Mouse (Mus musculus): ENCODE results near the gene Ptch2. TPM values are rescaled to one million over a fixed set of nuclear protein-coding genes. Genes with fewer than 3 reads are reported as not detected.
A peak's percentile ranks its signal among the peaks of the same experiment; 100 is the strongest.

Gene Ptch2
- polyA plus RNA-seq, 1 experiment from 2014 or later, result 2.7 TPM

GRCm38 (mm10) chr4:117070624-117071023 lies 25.3 kb upstream of the Ptch2 start:
- no peak overlapping the region for H3K4me2 ChIP-seq
- no peaks in the 10 kb centered on the region for H3K4me1 ChIP-seq (replicated peaks)
- no peaks in the 10 kb centered on the region for H3K9me3 ChIP-seq (replicated peaks)
- H3K9ac ChIP-seq, result no peak overlapping the region
- no peak overlapping the region for H3K27ac ChIP-seq (ENCODE audit: poor library complexity, severe bottlenecking)
- 61% methylated on average over 4 of the region's 4 CpGs for WGBS
- H3K27me3 ChIP-seq (replicated peaks), result no peaks in the 10 kb centered on the region
- peaks cover 75% of the 10 kb centered on the region for H3K36me3 ChIP-seq
- no peak overlapping the region for H3K4me3 ChIP-seq
- ATAC-seq (ENCODE audit: insufficient number of reproducible peaks, low FRiP score), result no peak; the same call in 1 of the 2 replicates

GRCm38 (mm10) chr4:117071183-117071582 lies 24.7 kb upstream of the Ptch2 start:
- Histone ChIP-seq H3K4me1 (replicated peaks) (no peaks in the 10 kb centered on the region), H3K27me3 (replicated peaks) (no peaks in the 10 kb centered on the region), H3K9me3 (replicated peaks) (no peaks in the 10 kb centered on the region), H3K9ac (no peak overlapping the region), H3K36me3 (peaks cover 72% of the 10 kb centered on the region), H3K4me2 (no peak overlapping the region), H3K27ac (ENCODE audit: poor library complexity, severe bottlenecking) (no peak overlapping the region), H3K4me3 (no peak overlapping the region)
- ATAC-seq (ENCODE audit: insufficient number of reproducible peaks, low FRiP score), result no peak
- WGBS, result 85% methylated on average over 5 of the region's 5 CpGs

GRCm38 (mm10) chr4:117087948-117088640 lies 7.8 kb upstream of the Ptch2 start:
- H3K9me3 ChIP-seq (replicated peaks), result no peaks in the 10 kb centered on the region
- no peak overlapping the region for H3K9ac ChIP-seq
- H3K4me1 ChIP-seq (replicated peaks), result no peaks in the 10 kb centered on the region
- peaks cover 12% of the 10 kb centered on the region for H3K36me3 ChIP-seq
- no peak overlapping the region for H3K27ac ChIP-seq (ENCODE audit: poor library complexity, severe bottlenecking)
- no peaks in the 10 kb centered on the region for H3K27me3 ChIP-seq (replicated peaks)
- 78% methylated on average over 7 of the region's 7 CpGs for WGBS
- no peak overlapping the region for H3K4me3 ChIP-seq
- ATAC-seq (ENCODE audit: insufficient number of reproducible peaks, low FRiP score), result no peak
- H3K4me2 ChIP-seq, result no peak overlapping the region

DNA sequence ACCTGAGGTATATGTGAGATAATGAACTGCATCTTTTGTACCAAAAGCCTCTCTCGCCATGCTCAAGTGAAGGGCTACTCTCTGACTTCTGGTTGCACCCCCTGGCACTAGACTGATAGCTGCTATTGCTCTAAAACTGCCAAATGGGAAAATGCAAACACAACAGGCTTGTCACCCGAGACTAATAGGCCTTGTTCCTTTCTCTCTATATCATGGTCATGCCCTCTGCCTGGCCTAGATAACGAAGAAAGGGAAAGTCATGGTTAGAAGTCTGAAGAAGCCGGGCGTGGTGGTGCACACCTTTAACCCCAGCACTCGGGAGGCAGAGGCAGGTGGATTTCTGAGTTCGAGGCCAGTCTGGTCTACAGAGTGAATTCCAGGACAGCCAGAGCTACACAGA lies 5.3 kb upstream of the Ptch2 start:
- Histone ChIP-seq H3K27ac (ENCODE audit: poor library complexity, severe bottlenecking) (no peak overlapping the region), H3K4me2 (no peak overlapping the region), H3K27me3 (replicated peaks) (no peaks in the 10 kb centered on the region), H3K9ac (no peak overlapping the region), H3K9me3 (replicated peaks) (no peaks in the 10 kb centered on the region), H3K4me1 (replicated peaks) (peaks cover under 1% of the 10 kb centered on the region), H3K36me3 (peaks cover 6% of the 10 kb centered on the region), H3K4me3 (no peak overlapping the region)
- WGBS, result 70% methylated on average over 7 of the region's 7 CpGs
- ATAC-seq (ENCODE audit: insufficient number of reproducible peaks, low FRiP score), result no peak; the same call in 1 of the 2 replicates

DNA sequence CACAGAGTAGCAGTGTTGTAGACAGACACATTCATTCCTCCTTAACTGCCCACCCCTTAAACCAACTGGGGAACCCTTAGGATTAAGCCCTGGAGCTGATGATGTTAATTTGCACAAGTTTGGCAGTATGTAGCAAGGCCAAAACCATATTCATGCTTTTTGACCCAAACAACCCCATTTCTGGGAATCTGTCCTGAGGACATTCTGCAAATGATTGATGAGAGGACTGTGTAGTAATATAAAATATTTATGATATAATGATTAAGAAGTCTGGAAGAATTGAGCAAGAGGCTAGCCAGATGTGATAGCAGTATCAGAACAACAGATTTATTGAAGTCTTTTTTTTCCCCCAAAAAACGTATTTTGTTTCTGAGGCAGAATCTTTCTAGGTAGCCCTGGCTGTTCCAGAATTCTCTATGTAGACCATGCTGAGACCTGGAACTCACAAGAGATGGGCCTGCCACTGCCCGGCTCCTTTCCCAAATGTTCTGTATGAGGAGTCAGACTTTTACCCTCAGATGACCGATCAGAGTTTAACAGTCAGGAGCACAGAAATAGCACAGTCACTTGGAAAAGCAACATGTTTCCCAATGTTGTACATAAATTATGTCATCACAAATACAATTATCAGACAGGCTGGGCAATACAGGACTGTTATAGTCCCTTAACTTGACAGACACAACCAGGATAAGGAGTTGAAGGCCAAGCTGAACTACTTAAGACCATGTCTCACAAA lies 1.1 kb upstream of the Ptch2 start:
- Histone ChIP-seq H3K27me3 (replicated peaks) (no peaks in the 10 kb centered on the region), H3K4me1 (replicated peaks) (peaks cover 21% of the 10 kb centered on the region), H3K27ac (ENCODE audit: poor library complexity, severe bottlenecking) (no peak overlapping the region), H3K4me3 (no peak overlapping the region), H3K9ac (no peak overlapping the region), H3K4me2 (no peak overlapping the region), H3K36me3 (no peaks in the 10 kb centered on the region), H3K9me3 (replicated peaks) (no peaks in the 10 kb centered on the region)
- no peak for ATAC-seq (ENCODE audit: insufficient number of reproducible peaks, low FRiP score)
- WGBS, result 81% methylated on average over 3 of the region's 3 CpGs

DNA sequence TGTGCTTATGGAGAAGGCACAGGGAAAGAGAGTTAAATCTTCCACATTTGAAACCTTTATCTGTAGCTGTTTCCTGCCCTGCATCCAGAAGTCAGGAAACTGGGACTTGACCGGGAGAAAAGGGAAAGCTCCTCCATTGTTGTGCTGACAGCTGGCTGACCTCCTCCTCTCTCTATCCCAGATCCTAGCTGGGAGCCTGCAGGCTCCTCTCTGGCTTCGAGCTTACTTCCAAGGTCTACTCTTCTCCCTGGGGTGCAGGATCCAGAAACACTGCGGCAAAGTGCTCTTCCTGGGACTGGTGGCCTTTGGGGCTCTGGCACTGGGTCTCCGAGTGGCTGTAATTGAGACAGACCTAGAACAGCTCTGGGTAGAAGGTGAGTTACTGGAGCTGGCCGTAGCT lies 791 bp downstream of the Ptch2 start:
- H3K4me2 ChIP-seq, result peak overlapping the region; percentile 95
- H3K9ac ChIP-seq, result peak overlapping the region; percentile 66
- peaks cover 21% of the 10 kb centered on the region for H3K4me1 ChIP-seq (replicated peaks)
- no peaks in the 10 kb centered on the region for H3K9me3 ChIP-seq (replicated peaks)
- peak; percentile 40; the same call in 1 of the 2 replicates for ATAC-seq (ENCODE audit: insufficient number of reproducible peaks, low FRiP score)
- WGBS, result 19% methylated on average over 5 of the region's 5 CpGs
- H3K27ac ChIP-seq (ENCODE audit: poor library complexity, severe bottlenecking), result peak overlapping the region; percentile 80
- no peaks in the 10 kb centered on the region for H3K36me3 ChIP-seq
- H3K27me3 ChIP-seq (replicated peaks), result no peaks in the 10 kb centered on the region
- H3K4me3 ChIP-seq, result peak overlapping the region; percentile 61

DNA sequence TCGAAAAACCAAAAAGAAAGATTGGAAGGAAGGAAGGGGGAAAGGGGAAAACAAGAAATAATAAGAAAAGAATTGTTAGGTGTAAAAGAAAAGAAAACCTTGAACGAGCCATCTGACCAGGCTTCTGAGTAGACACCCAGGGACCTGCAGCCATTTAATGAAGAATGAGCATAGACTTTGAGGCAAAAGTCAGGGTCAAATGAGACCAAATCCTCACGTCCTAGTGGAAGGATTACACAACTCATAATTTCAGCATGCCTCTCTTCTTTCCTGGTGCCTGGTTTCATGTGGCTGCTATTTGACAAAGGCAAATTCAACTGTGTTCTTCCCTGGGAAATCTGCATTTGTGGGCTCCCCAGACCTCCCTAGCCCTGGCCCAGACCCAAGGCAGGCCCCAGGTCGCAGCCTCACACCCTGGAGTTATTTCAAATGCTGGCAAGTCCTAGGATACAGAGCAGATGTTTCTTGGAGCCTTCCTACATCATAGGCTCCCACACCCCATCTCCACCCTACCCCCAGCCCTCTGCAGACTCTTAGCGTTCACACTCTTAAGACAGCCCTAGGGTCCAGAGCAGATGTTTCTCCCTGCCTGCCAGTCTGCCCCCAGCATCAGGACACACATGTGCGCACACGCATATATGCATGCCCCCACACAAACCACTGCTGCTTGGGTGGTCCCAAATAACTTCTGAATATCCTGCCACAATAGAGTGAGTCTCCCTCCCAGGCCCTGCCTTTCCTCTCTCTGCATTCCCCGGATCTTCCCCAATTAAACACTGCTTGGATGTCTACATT lies 2.3 kb downstream of the Ptch2 start:
- Histone ChIP-seq H3K9me3 (replicated peaks) (no peaks in the 10 kb centered on the region), H3K4me3 (no peak overlapping the region), H3K9ac (no peak overlapping the region), H3K27me3 (replicated peaks) (no peaks in the 10 kb centered on the region), H3K4me2 (peak overlapping the region; percentile 95), H3K36me3 (no peaks in the 10 kb centered on the region), H3K4me1 (replicated peaks) (peaks cover 21% of the 10 kb centered on the region), H3K27ac (ENCODE audit: poor library complexity, severe bottlenecking) (peak overlapping the region; percentile 13)
- 69% methylated on average over 8 of the region's 8 CpGs for WGBS
- ATAC-seq (ENCODE audit: insufficient number of reproducible peaks, low FRiP score), result no peak

DNA sequence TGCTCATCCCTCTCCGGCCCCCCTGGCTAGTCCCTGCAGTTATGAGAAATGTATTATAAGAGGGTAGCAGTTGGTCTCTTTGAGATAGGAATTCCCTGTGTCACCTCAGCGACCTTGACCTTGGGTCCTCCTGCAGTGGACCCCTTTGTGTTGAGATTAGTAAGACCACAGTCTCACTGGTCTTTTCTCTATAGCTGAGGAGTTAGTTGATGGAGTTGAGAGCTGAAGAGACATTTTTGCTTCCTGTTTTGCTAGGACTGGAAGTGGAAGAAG lies 2.8 kb downstream of the Ptch2 start:
- no peak overlapping the region for H3K9ac ChIP-seq
- H3K27me3 ChIP-seq (replicated peaks), result no peaks in the 10 kb centered on the region
- H3K4me3 ChIP-seq, result no peak overlapping the region
- peaks cover 21% of the 10 kb centered on the region for H3K4me1 ChIP-seq (replicated peaks)
- ATAC-seq (ENCODE audit: insufficient number of reproducible peaks, low FRiP score), result no peak
- 0 out of 2 replicates have a peak overlapping the region, but pooled peaks have one; percentile 95 for H3K4me2 ChIP-seq
- H3K9me3 ChIP-seq (replicated peaks), result no peaks in the 10 kb centered on the region
- H3K27ac ChIP-seq (ENCODE audit: poor library complexity, severe bottlenecking), result no peak overlapping the region
- WGBS, result 72% methylated on average over 2 of the region's 2 CpGs
- no peaks in the 10 kb centered on the region for H3K36me3 ChIP-seq

GRCm38 (mm10) chr4:117100036-117100435 lies 4.2 kb downstream of the Ptch2 start:
- Histone ChIP-seq H3K9me3 (replicated peaks) (no peaks in the 10 kb centered on the region), H3K27ac (ENCODE audit: poor library complexity, severe bottlenecking) (no peak overlapping the region), H3K27me3 (replicated peaks) (0 out of 2 replicates have a peak, but pooled peaks cover 3% of the 10 kb centered on the region), H3K4me3 (no peak overlapping the region), H3K4me2 (no peak overlapping the region), H3K4me1 (replicated peaks) (peaks cover 21% of the 10 kb centered on the region), H3K9ac (no peak overlapping the region), H3K36me3 (no peaks in the 10 kb centered on the region)
- no peak for ATAC-seq (ENCODE audit: insufficient number of reproducible peaks, low FRiP score)
- WGBS, result 73% methylated on average over 4 of the region's 4 CpGs

- ATAC-seq (ENCODE audit: insufficient number of reproducible peaks, low FRiP score), result no peak
Observed at GRCm38 (mm10) chr4:117101218-117101617, 5.3 kb downstream of the Ptch2 start.

DNA sequence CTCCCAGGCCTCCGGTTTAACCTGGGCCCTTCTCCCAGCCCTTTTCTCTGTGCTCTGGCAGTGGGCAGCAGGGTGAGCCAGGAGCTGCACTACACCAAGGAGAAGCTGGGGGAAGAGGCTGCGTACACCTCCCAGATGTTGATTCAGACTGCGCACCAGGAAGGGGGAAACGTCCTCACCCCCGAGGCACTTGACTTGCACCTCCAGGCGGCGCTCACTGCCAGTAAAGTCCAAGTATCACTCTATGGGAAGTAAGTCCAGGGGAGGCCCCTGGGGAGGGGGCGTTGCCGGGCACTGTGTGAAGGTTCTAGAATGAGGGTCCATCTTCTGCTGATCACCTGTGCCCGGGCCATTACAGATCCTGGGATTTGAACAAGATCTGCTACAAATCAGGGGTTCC lies 8.8 kb downstream of the Ptch2 start:
- H3K27me3 ChIP-seq (replicated peaks), result 0 out of 2 replicates have a peak, but pooled peaks cover 3% of the 10 kb centered on the region
- no peak overlapping the region for H3K9ac ChIP-seq
- no peaks in the 10 kb centered on the region for H3K36me3 ChIP-seq
- WGBS, result 66% methylated on average over 10 of the region's 10 CpGs
- ATAC-seq (ENCODE audit: insufficient number of reproducible peaks, low FRiP score), result no peak
- H3K4me3 ChIP-seq, result no peak overlapping the region
- H3K9me3 ChIP-seq (replicated peaks), result no peaks in the 10 kb centered on the region
- H3K4me2 ChIP-seq, result no peak overlapping the region
- H3K27ac ChIP-seq (ENCODE audit: poor library complexity, severe bottlenecking), result no peak overlapping the region
- H3K4me1 ChIP-seq (replicated peaks), result no peaks in the 10 kb centered on the region

More at GRCm38 (mm10) chr4:117101218-117101617, 5.3 kb downstream of the Ptch2 start:
- Histone ChIP-seq H3K4me1 (replicated peaks) (peaks cover 14% of the 10 kb centered on the region), H3K9ac (no peak overlapping the region), H3K27me3 (replicated peaks) (0 out of 2 replicates have a peak, but pooled peaks cover 3% of the 10 kb centered on the region), H3K27ac (ENCODE audit: poor library complexity, severe bottlenecking) (no peak overlapping the region), H3K9me3 (replicated peaks) (no peaks in the 10 kb centered on the region), H3K4me3 (no peak overlapping the region), H3K36me3 (no peaks in the 10 kb centered on the region), H3K4me2 (no peak overlapping the region)
- WGBS, result 41% methylated on average over 7 of the region's 7 CpGs
